ENCODE assay signal across 15 mouse cellular contexts in genomic region chr1:80515836-80516235, GRCm38 (mm10). TPM values are rescaled to one million over a fixed set of nuclear protein-coding genes. Genes with fewer than 3 reads are reported as not detected.
A peak's percentile ranks its signal among the peaks of the same experiment; 100 is the strongest.
DNase-seq lines count a peak whose midpoint lies in the region; ATAC-seq and TF ChIP-seq lines count a peak whose summit lies in the region.
"Had no signal": no experiment of that assay in that cellular context is flagged by ENCODE, and none has a peak within 500 bp of the region (broad histone marks: within the 10 kb centered on the region; RNA-seq: fewer than 3 reads in every experiment).

No protein-coding gene starts in this region.

- H3K27ac ChIP-seq in forebrain, postnatal 0 days (ENCODE audit: low read depth, low read length), result no peak overlapping the region
- no peak overlapping the region for H3K27ac ChIP-seq in forebrain, embryonic 10.5 days
- H3K27ac ChIP-seq in lung, embryonic 14.5 days (ENCODE audit: low read depth), result no peak overlapping the region
- no peak overlapping the region for H3K27ac ChIP-seq in midbrain, postnatal 0 days (ENCODE audit: low read depth, low read length)

- 42% methylated on average over 6 of the region's 6 CpGs for WGBS in forebrain, postnatal 0 days
- WGBS in forebrain, embryonic 10.5 days, result 59% methylated on average over 6 of the region's 6 CpGs
- WGBS in lung, embryonic 14.5 days, result 28% methylated on average over 6 of the region's 6 CpGs
- WGBS in midbrain, postnatal 0 days, result 42% methylated on average over 6 of the region's 6 CpGs

- DNase-seq in forebrain, postnatal 0 days, result no peak
- DNase-seq in forebrain, embryonic 10.5 days (ENCODE audit: extremely low spot score, low spot score), result no peak
- DNase-seq in lung, embryonic 14.5 days, result peak; percentile 69
- DNase-seq in lung, adult 18-20 months, result no peak
- DNase-seq in Patski (ENCODE audit: low read depth, low spot score), result no peak
- peak; percentile 64 for DNase-seq in midbrain, postnatal 0 days (ENCODE audit: low spot score)
- no peak for DNase-seq in testis, postnatal 10 days (ENCODE audit: low spot score)
- no peak for DNase-seq in thymus, postnatal 25 days
- DNase-seq: kidney, adult 8-10 months; lung, postnatal 36 days had no signal

- H3K9ac ChIP-seq in forebrain, postnatal 0 days, result no peak overlapping the region
- H3K9ac ChIP-seq in lung, embryonic 14.5 days, result no peak overlapping the region
- no peak overlapping the region for H3K9ac ChIP-seq in midbrain, postnatal 0 days (replicated peaks; ENCODE audit: low read length, poor library complexity, severe bottlenecking)

- H3K4me2 ChIP-seq in forebrain, postnatal 0 days (ENCODE audit: low read depth), result no peak overlapping the region
- H3K4me2 ChIP-seq in lung, embryonic 14.5 days, result no peak overlapping the region
- H3K4me2 ChIP-seq in midbrain, postnatal 0 days (ENCODE audit: low read depth, low read length, poor library complexity, severe bottlenecking), result no peak overlapping the region

- TF ChIP-seq CTCF in forebrain, postnatal 0 days (IDR thresholded peaks at IDR 0.05; ENCODE audit: low read depth), result peak; percentile 69
- TF ChIP-seq CTCF in lung, embryonic 14.5 days (IDR thresholded peaks at IDR 0.05; ENCODE audit: low read depth), result peak; percentile 52
- TF ChIP-seq CTCF in Patski (IDR thresholded peaks at IDR 0.05), result peak; percentile 22
- peak; percentile 80 for TF ChIP-seq CTCF in midbrain, postnatal 0 days (IDR thresholded peaks at IDR 0.05)

- H3K4me3 ChIP-seq in forebrain, postnatal 0 days (ENCODE audit: low read depth, low read length), result no peak overlapping the region
- no peak overlapping the region for H3K4me3 ChIP-seq in forebrain, embryonic 10.5 days
- H3K4me3 ChIP-seq in lung, embryonic 14.5 days (ENCODE audit: low read depth, low read length), result no peak overlapping the region
- H3K4me3 ChIP-seq in midbrain, postnatal 0 days (ENCODE audit: low read depth, low read length), result no peak overlapping the region

- POLR2A ChIA-PET in Patski (lab: Charles Lee), result no interaction called here

- no peak for ATAC-seq in forebrain, postnatal 0 days
- ATAC-seq in lung, embryonic 14.5 days (ENCODE audit: insufficient read depth), result no peak
- ATAC-seq in Patski, result no peak
- ATAC-seq in midbrain, postnatal 0 days (ENCODE audit: low FRiP score), result no peak

- H3K36me3 ChIP-seq in forebrain, postnatal 0 days (ENCODE audit: insufficient read depth), result no peaks in the 10 kb centered on the region
- no peaks in the 10 kb centered on the region for H3K36me3 ChIP-seq in forebrain, embryonic 10.5 days (replicated peaks)
- no peaks in the 10 kb centered on the region for H3K36me3 ChIP-seq in lung, embryonic 14.5 days (ENCODE audit: insufficient read depth)
- H3K36me3 ChIP-seq in midbrain, postnatal 0 days (ENCODE audit: insufficient read depth, low read length), result no peaks in the 10 kb centered on the region

- in situ Hi-C loops in Patski (cut with MboI; ENCODE audit: low pct_unique_long_range_greater_than_20kb), result no loop called here

- CTCF ChIA-PET in Patski (lab: Charles Lee), result interaction anchor here (1.3 to 4.2 kb wide), 3 partner anchors 12 to 335 kb away, joined by 3 to 15 read pairs (median 4); no protein-coding TSS in a partner anchor

- H3K4me1 ChIP-seq in forebrain, postnatal 0 days (ENCODE audit: insufficient read depth), result 0 out of 2 replicates have a peak, but pooled peaks cover 9% of the 10 kb centered on the region
- peaks cover 8% of the 10 kb centered on the region; the same call in 1 of the 2 replicates for H3K4me1 ChIP-seq in forebrain, embryonic 10.5 days
- no peaks in the 10 kb centered on the region for H3K4me1 ChIP-seq in lung, embryonic 14.5 days (ENCODE audit: insufficient read depth)
- H3K4me1 ChIP-seq in midbrain, postnatal 0 days (ENCODE audit: insufficient read depth, low read length), result no peaks in the 10 kb centered on the region

- no peaks in the 10 kb centered on the region for H3K9me3 ChIP-seq in forebrain, postnatal 0 days (ENCODE audit: low read length)
- H3K9me3 ChIP-seq in forebrain, embryonic 10.5 days, result no peaks in the 10 kb centered on the region
- H3K9me3 ChIP-seq in lung, embryonic 14.5 days (ENCODE audit: low read depth, low read length), result no peaks in the 10 kb centered on the region
- no peaks in the 10 kb centered on the region for H3K9me3 ChIP-seq in midbrain, postnatal 0 days (ENCODE audit: low read length)

- no peaks in the 10 kb centered on the region for H3K27me3 ChIP-seq in forebrain, postnatal 0 days (ENCODE audit: insufficient read depth, low read length)
- no peaks in the 10 kb centered on the region for H3K27me3 ChIP-seq in forebrain, embryonic 10.5 days (ENCODE audit: poor library complexity, severe bottlenecking)
- H3K27me3 ChIP-seq in lung, embryonic 14.5 days (ENCODE audit: insufficient read depth, low read length), result no peaks in the 10 kb centered on the region
- H3K27me3 ChIP-seq in Patski, result no peaks in the 10 kb centered on the region
- no peaks in the 10 kb centered on the region for H3K27me3 ChIP-seq in midbrain, postnatal 0 days (ENCODE audit: insufficient read depth, low read length)

RNA-seq across cellular contexts. Expression of gene Gm45261, which starts 54.6 kb away (rescaled TPM):
- total RNA-seq in forebrain, postnatal 0 days (2014; rRNA removed), result not detected in 2 replicates
- not detected in 2 replicates for polyA plus RNA-seq in forebrain, postnatal 0 days (2015; fragmentation: Nextera tagmentation; extraction: Ambion mirVana)
- not detected in 2 replicates for polyA plus RNA-seq in forebrain, embryonic 10.5 days (2016; fragmentation: Nextera tagmentation; extraction: Ambion mirVana)
- not detected in 2 replicates for polyA plus RNA-seq in lung, embryonic 14.5 days (2014; fragmentation: Nextera tagmentation; extraction: Ambion mirVana)
- polyA plus RNA-seq in Patski (2021), result not detected
- not detected in 2 replicates for total RNA-seq in midbrain, postnatal 0 days (2014; rRNA removed)
- polyA plus RNA-seq in midbrain, postnatal 0 days (2015; fragmentation: Nextera tagmentation; extraction: Ambion mirVana), result not detected in 2 replicates
- total RNA-seq: heart, adult 8-10 months; left cerebral cortex, adult 8-10 months had no signal
- polyA plus RNA-seq: forebrain, embryonic 11.5 days; neural tube, embryonic 14.5 days; small intestine, adult 2 months had no signal

Comparison
In these comparisons a context has a peak if more than half of its experiments do, and no peak if none do; other contexts are left out.
1. DNase-seq: peak in lung, embryonic 14.5 days (single experiment) and midbrain, postnatal 0 days (single experiment); none in forebrain, postnatal 0 days (single experiment), forebrain, embryonic 10.5 days (single experiment), lung, adult 18-20 months (0 of 2), Patski (single experiment), testis, postnatal 10 days (single experiment) and thymus, postnatal 25 days (single experiment).
2. CTCF ChIP-seq: peak in every context shown above with its lines; median percentile 80 in midbrain, postnatal 0 days; 69 in forebrain, postnatal 0 days; 52 in lung, embryonic 14.5 days; 22 in Patski.